Mouse (Mus musculus): Measurements from ENCODE around the gene Myl6. TPM values are rescaled to one million over a fixed set of nuclear protein-coding genes. Genes with fewer than 3 reads are reported as not detected.

Myl6 gene
- 20.5 TPM for polyA plus RNA-seq (2014; fragmentation: Illumina TruSeq; extraction: RNeasy Lipid Tissue Mini Kit (QIAGEN cat#74804); ENCODE audit: low read depth, low replicate concordance)

DNA sequence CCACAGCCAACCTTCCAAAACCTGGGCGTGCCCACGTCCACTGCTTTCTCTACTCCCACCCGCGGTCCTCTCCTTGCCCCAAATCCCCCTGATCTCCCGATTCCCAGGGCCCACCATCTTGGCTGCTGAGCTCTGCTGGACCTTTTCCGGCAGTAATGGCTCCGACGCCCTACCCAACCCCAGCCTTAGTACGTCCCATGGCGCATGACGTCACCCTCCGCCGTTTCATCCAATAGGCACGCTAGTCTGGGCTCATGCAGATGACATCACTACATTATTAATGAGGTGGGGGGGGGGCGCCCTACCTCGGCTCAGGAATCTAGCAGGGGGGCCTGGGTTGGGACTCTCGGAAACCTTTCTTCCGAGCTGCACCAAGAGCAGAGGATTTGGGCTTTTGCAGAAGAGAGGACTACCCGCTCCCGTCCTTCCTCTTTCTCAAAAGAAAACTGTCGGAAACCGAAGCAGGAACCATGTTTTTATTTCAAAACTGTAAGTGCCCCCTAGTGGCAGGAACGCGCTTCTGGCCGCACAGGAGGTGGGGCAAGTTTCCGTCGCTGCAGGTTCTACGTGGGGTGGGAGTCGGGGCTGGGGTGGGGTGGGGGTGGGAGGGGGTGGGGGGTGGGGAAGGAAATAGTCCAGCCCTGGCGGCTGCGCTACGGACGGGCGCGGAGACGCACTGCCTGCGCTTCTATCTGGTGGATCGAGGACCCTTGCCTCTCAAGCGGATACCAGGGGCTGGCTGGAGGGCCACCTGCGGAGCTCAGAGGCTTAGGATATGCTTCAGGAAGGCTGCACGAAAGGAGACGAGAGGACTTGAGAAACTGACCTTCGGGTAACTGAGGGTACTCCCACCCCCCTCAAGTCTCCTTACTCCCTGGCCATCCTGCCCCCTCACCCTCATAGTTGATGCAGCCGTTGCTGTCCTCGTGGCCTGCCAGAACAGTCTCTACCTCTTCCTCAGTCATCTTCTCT lies at the start of gene Myl6:
Gene Myl6 (minus strand): TSS at position 451 of the 972 bp plus-strand sequence.

DNA sequence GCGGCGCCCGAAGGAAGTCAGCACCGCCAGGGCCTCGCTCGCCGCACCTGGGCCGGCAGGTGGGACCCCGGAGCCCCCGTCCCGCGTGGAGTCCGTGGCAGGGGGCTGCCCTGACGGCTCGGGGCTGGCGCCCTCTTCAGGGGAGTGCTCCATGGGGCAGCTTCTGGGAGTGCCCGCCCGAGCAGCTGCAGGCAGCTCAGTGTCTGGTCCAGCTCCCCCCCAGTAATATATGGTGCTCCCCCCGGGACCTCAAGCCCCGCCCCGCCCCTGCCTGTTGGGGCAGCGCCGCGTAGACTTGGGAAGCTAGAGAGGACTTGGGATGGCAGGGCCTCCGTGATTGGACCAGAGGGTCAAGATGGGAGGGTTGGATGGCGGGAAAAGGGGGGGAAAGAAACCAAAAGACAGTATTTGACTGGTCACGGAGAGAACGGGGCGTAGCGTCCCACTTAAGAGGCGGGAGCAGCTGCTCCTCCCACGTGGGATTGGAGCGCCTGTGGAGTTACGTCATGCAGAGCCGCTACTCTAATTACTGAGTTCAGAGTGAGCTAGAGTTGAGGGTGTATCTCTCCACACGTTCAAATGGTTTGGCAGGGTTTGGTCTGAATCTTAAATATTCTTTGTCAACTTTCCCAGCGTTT lies 31.8 kb upstream of the Myl6 start, which contains the start of gene Esyt1:
Gene Esyt1 (minus strand): TSS at position 201 of the 638 bp plus-strand sequence.

DNA sequence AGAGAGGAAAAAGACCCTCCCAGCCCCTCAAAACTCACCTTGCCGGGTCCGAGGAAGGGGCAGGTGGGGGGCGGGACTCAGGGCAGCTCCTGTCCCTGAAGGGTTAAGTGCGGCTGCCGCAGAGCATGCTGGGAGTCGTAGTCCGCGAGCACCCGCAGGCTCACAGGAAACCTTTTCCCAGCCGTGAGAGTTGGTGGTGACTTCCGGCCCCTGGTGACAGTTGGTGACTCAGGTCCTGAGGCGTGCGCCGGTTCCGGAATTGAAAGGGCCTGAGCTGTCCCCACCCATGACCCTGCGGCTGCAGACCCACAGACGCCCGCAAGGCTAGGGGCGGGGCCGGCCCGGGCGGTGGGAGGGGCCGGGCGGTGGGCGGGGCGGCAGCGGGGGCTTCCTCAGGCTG lies 4.6 kb upstream of the Myl6 start, which contains the start of gene Myl6b:
Gene Myl6b (minus strand): TSS at position 96 of the 400 bp plus-strand sequence.

DNA sequence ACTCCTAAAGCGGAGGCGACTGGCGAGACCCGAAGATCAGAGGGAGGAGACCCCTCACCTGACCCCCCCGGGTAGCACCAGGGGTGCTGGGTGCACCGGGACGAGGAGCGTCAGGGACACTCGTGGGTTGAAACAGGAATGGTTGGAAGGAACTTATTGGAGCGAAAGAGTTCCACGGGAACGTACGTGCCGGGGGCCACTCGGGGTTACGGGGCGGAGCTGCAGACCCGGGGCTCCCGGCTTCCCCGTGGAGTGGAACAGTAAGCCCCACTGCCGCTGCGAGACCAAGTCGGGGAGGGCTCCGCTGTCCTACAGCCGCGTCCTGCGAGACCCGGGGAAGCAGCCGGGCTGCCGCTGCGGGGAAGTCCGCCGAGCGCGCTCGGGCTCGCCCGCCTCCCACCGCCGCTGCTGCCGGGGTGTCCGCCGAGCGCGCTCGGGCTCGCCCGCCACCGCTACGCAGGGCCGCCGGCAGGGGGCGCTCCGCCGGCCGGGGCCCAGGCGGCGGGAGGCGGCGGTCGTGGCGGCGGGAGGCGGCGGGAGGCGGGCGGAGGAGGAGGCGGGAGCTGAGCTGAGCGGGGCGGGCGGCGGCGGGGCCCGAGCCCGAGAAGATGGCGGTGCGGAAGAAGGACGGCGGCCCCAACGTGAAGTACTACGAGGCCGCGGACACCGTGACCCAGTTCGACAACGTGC lies 35.1 kb downstream of the Myl6 start, which contains the start of gene Smarcc2:
Gene Smarcc2 (plus strand): TSS at position 530 of the 690 bp plus-strand sequence.

Other genes starting within 250 kb of the Myl6 start
- not detected for gene Apon, start 240.0 kb downstream of the Myl6 start, polyA plus RNA-seq (2014; fragmentation: Illumina TruSeq; extraction: RNeasy Lipid Tissue Mini Kit (QIAGEN cat#74804); ENCODE audit: low read depth, low replicate concordance)
- 0.34 TPM for gene Apof, start 225.5 kb downstream of the Myl6 start, polyA plus RNA-seq (2014; fragmentation: Illumina TruSeq; extraction: RNeasy Lipid Tissue Mini Kit (QIAGEN cat#74804); ENCODE audit: low read depth, low replicate concordance)
- gene Stat2, start 223.6 kb downstream of the Myl6 start, polyA plus RNA-seq (2014; fragmentation: Illumina TruSeq; extraction: RNeasy Lipid Tissue Mini Kit (QIAGEN cat#74804); ENCODE audit: low read depth, low replicate concordance) = 1.8 TPM
- 0.36 TPM for gene Il23a, start 195.4 kb downstream of the Myl6 start, polyA plus RNA-seq (2014; fragmentation: Illumina TruSeq; extraction: RNeasy Lipid Tissue Mini Kit (QIAGEN cat#74804); ENCODE audit: low read depth, low replicate concordance)
- gene Pan2, start 190.8 kb downstream of the Myl6 start, polyA plus RNA-seq (2014; fragmentation: Illumina TruSeq; extraction: RNeasy Lipid Tissue Mini Kit (QIAGEN cat#74804); ENCODE audit: low read depth, low replicate concordance) = 10.8 TPM
- gene Cnpy2, start 171.7 kb downstream of the Myl6 start, polyA plus RNA-seq (2014; fragmentation: Illumina TruSeq; extraction: RNeasy Lipid Tissue Mini Kit (QIAGEN cat#74804); ENCODE audit: low read depth, low replicate concordance) = 7.6 TPM
- 25.2 TPM for gene Cs, start 156.4 kb downstream of the Myl6 start, polyA plus RNA-seq (2014; fragmentation: Illumina TruSeq; extraction: RNeasy Lipid Tissue Mini Kit (QIAGEN cat#74804); ENCODE audit: low read depth, low replicate concordance)
- 4.6 TPM for gene Coq10a, start 125.1 kb downstream of the Myl6 start, polyA plus RNA-seq (2014; fragmentation: Illumina TruSeq; extraction: RNeasy Lipid Tissue Mini Kit (QIAGEN cat#74804); ENCODE audit: low read depth, low replicate concordance)
- 2.2 TPM for gene Ankrd52, start 117.0 kb downstream of the Myl6 start, polyA plus RNA-seq (2014; fragmentation: Illumina TruSeq; extraction: RNeasy Lipid Tissue Mini Kit (QIAGEN cat#74804); ENCODE audit: low read depth, low replicate concordance)
- not detected for gene Slc39a5, start 92.9 kb downstream of the Myl6 start, polyA plus RNA-seq (2014; fragmentation: Illumina TruSeq; extraction: RNeasy Lipid Tissue Mini Kit (QIAGEN cat#74804); ENCODE audit: low read depth, low replicate concordance)
- 9.7 TPM for gene Nabp2, start 82.7 kb downstream of the Myl6 start, polyA plus RNA-seq (2014; fragmentation: Illumina TruSeq; extraction: RNeasy Lipid Tissue Mini Kit (QIAGEN cat#74804); ENCODE audit: low read depth, low replicate concordance)
- gene Rnf41, start 82.5 kb downstream of the Myl6 start, polyA plus RNA-seq (2014; fragmentation: Illumina TruSeq; extraction: RNeasy Lipid Tissue Mini Kit (QIAGEN cat#74804); ENCODE audit: low read depth, low replicate concordance) = 9.4 TPM
- gene Smarcc2, start 34.9 kb downstream of the Myl6 start, polyA plus RNA-seq (2014; fragmentation: Illumina TruSeq; extraction: RNeasy Lipid Tissue Mini Kit (QIAGEN cat#74804); ENCODE audit: low read depth, low replicate concordance) = 96.4 TPM
- 0.71 TPM for gene Myl6b, start 4.5 kb upstream of the Myl6 start, polyA plus RNA-seq (2014; fragmentation: Illumina TruSeq; extraction: RNeasy Lipid Tissue Mini Kit (QIAGEN cat#74804); ENCODE audit: low read depth, low replicate concordance)
- 0.36 TPM for gene Esyt1, start 31.7 kb upstream of the Myl6 start, polyA plus RNA-seq (2014; fragmentation: Illumina TruSeq; extraction: RNeasy Lipid Tissue Mini Kit (QIAGEN cat#74804); ENCODE audit: low read depth, low replicate concordance)
- gene Zc3h10, start 53.6 kb upstream of the Myl6 start, polyA plus RNA-seq (2014; fragmentation: Illumina TruSeq; extraction: RNeasy Lipid Tissue Mini Kit (QIAGEN cat#74804); ENCODE audit: low read depth, low replicate concordance) = 3.2 TPM
- 21.9 TPM for gene Rpl41, start 55.2 kb upstream of the Myl6 start, polyA plus RNA-seq (2014; fragmentation: Illumina TruSeq; extraction: RNeasy Lipid Tissue Mini Kit (QIAGEN cat#74804); ENCODE audit: low read depth, low replicate concordance)
- gene Pa2g4, start 71.8 kb upstream of the Myl6 start, polyA plus RNA-seq (2014; fragmentation: Illumina TruSeq; extraction: RNeasy Lipid Tissue Mini Kit (QIAGEN cat#74804); ENCODE audit: low read depth, low replicate concordance) = 83.5 TPM
- 0.55 TPM for gene Erbb3, start 95.5 kb upstream of the Myl6 start, polyA plus RNA-seq (2014; fragmentation: Illumina TruSeq; extraction: RNeasy Lipid Tissue Mini Kit (QIAGEN cat#74804); ENCODE audit: low read depth, low replicate concordance)
- 5.4 TPM for gene Rps26, start 132.6 kb upstream of the Myl6 start, polyA plus RNA-seq (2014; fragmentation: Illumina TruSeq; extraction: RNeasy Lipid Tissue Mini Kit (QIAGEN cat#74804); ENCODE audit: low read depth, low replicate concordance)
- 0.34 TPM for gene Ikzf4, start 151.8 kb upstream of the Myl6 start, polyA plus RNA-seq (2014; fragmentation: Illumina TruSeq; extraction: RNeasy Lipid Tissue Mini Kit (QIAGEN cat#74804); ENCODE audit: low read depth, low replicate concordance)
- gene Suox, start 179.9 kb upstream of the Myl6 start, polyA plus RNA-seq (2014; fragmentation: Illumina TruSeq; extraction: RNeasy Lipid Tissue Mini Kit (QIAGEN cat#74804); ENCODE audit: low read depth, low replicate concordance) = 3.7 TPM
- gene Rab5b, start 202.1 kb upstream of the Myl6 start, polyA plus RNA-seq (2014; fragmentation: Illumina TruSeq; extraction: RNeasy Lipid Tissue Mini Kit (QIAGEN cat#74804); ENCODE audit: low read depth, low replicate concordance) = 36.2 TPM
- 1.1 TPM for gene Pmel, start 210.1 kb upstream of the Myl6 start, polyA plus RNA-seq (2014; fragmentation: Illumina TruSeq; extraction: RNeasy Lipid Tissue Mini Kit (QIAGEN cat#74804); ENCODE audit: low read depth, low replicate concordance)
- 48.1 TPM for gene Cdk2, start 210.9 kb upstream of the Myl6 start, polyA plus RNA-seq (2014; fragmentation: Illumina TruSeq; extraction: RNeasy Lipid Tissue Mini Kit (QIAGEN cat#74804); ENCODE audit: low read depth, low replicate concordance)

All from testis, adult 10 weeks (tissue).